Mouse (Mus musculus) T-helper 2 cell (primary cell): ENCODE data around the gene Zbtb20.

Experiments
- in situ Hi-C: fragments of 300-600 bp; cut with MboI, MseI; formaldehyde crosslinking; loops from one replicate; pipeline ENCODE4 v1.15.1; 2025; ENCODE audit warnings: high pct_unique_total_duplicates

Gene Zbtb20

DNA sequence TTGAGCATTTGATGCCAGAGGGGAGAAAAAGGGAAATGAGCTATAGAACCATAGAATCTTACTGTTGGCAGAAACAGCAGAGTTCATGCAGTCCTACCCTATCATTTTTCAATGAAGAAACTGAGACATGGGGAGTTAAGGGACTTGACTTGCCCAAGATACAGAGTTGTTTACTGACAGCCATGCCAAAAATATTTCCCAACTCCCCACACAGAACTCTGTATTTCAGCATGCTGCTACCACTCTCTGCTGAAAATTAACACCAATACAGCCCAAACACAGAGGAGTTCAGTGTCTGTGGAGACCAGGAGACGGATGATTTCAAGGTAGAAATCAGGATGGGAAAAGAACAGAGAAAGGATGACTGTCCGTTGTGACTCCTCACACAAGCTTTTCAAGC, 484.4 kb downstream of the Zbtb20 start:
- in situ Hi-C loops: no loop called here

DNA sequence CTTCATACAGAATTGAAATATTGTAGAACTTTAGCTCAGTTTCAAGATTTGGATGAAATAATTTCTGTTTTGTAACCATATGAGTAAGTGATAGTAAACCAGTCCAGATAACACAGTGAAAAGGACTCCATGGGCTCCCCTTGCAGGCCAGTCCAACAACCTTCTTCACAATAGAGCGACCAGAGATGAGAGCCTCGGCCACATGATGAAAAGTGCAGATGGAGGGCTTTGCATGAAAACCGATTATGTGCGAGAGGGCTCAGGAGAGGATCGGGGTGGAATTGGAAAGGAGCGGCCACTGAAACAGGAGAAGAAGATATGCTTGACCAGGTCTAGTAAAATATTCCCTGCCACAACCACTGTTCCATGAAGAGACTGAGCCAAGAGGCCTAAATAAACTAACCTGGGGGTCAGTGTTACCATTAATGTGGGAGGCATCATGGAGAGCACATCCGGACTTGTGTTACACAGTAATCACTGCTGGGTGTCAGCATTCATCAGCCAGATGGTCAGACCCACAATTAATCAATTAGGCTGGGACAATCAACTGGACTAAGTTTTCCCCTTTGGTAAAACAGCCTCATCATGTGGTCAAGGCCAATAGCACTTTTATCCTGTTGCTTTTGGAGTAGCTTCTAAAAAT, 485.3 kb downstream of the Zbtb20 start:
- in situ Hi-C loops: no loop called here

DNA sequence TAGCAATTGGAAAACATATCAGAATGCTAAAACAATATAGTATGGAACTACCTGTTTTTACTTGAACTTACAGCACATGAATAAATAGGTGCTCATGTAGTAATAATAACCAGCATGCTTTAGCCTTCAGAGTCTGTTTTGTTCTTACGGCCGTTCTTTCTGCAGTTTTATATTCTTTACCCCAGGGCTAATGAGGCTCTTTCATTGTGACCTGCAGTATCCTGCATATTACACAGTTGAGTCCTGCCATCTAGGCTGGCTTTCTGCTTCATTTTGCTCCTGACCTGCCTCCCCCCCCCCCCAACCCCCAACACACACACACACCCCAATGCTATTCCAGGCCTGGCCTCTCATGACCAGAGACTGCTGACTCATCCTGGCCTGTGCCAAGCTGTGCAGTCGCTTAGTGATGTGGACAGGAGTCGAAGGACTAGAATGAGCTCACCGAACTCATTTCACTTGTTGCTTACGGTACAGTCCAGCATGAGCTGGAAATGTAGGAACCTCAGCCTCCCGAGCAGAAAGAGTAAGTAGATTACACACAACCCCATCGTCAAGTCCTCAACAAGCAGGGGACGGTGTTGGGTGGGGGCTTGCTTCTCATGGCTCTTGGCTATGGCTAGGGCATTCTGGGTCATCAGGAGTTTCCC, 487.1 kb downstream of the Zbtb20 start:
- in situ Hi-C loops: no loop called here

DNA sequence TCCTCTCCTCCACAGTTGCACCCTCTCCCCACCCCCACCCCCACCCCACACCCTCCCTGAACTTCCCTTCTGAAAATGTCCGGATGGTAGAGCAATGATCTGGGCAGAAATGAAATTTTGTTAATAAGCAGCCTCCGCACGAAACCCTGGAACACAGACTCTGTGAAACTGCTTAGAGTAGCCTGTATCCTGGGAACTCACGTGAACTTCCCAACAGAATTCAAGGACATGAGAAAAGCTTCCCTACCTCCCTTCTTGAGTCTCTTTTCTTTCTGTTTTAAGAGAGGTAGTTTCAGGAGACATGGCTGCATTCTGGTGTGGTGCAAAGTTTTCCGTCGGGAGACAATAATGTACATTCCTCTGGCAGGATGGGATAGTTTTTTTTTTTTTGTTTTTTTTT, 487.6 kb downstream of the Zbtb20 start:
- in situ Hi-C loops: no loop called here

DNA sequence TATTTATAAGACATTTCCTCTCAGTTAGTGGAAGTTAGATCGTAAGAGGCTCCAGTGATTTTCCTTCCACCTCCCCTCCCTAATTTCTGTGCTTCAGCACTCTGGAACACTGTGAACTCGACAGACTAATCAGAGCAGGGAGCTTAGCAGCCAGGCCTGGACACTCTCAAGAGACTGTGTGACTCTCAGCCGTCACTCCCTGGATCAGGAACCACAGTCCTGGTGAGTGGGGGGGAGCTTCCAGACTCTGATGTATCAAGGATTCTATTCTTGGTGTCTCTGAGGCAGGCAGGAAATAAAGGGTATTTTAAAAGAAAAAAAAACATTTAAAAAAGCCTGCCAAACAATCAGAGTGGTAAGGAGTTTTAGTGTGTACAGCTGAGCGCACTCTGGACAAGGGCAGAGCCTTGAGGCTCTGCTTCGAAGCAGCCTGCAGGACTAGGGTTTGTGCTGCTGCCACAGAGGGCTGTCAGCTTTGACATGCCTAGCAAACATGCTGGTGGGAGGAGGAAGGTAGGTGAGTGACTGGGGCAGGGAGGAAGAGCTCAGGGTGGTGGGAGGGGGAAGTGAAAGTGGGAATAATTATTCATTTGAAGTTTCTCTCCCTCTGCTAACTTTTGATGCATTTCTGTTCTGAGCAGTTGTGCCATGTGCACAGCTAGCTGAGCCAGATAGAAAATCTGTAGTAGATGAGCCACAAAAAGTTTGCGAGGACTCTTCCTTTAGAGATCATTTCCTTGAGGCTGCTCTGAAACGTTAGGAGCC, 488.3 kb downstream of the Zbtb20 start:
- in situ Hi-C loops: no loop called here

DNA sequence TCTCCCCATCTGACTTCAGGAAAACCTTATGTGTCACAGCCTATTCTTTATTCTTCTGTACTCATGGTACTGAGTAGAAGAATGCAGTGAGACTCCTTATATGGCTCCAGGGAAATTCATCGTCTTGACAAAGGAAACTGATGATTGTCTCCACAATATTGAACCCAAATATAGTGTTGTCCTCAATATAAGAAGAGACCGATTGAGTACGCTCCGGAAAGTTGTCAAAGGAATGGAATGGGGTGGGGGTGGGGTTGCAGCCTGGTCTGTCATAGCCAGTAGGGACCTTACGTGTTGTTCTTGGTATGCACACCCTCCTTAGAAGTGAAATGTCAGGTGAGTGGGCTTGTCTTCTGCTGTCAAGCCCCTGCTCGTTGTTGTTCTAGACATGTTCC, 488.8 kb downstream of the Zbtb20 start:
- in situ Hi-C loops: no loop called here

DNA sequence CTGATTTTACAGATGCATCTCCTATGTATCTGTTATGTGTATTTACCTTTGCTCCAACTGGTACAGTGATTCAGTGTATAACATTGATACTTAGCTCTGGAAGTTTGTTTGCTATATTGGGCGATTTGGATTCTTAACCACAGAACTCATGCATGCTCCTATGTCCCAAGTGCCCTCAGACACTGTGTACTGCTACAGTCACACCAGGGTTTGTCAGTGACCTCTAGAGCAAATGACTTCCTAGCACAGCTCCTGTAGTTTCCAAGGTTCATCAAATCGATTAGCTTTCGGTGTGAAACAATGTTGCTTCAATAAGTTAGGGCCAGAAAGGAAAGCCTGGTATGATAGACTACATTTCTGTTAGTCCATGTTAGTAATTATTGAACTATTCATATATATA, 489.6 kb downstream of the Zbtb20 start:
- in situ Hi-C loops: no loop called here

DNA sequence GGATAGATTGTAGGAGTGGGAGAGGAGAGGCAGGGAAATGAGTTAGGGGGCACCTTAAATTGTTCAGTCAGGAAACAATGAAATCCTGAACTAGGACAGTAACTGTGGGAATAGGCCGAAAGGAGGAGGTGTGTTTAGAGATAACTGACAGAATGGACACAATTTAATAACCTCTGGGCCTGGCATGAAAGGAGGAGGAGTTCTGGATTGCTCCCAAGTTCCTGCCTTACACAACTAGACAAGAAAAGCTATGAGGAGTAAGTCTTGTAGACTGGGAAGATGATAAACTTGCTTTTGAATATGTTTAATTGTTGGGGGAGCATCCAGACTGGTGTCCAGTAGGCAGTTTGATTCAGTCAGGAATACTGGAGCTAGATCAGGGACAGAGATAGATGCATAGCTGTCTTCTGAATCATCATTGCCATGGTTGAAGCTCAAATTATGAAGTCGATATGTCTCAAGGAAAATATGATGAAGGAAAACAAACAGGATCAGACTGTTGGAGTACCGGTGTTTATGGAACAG, 494.9 kb downstream of the Zbtb20 start:
- in situ Hi-C loops: no loop called here

DNA sequence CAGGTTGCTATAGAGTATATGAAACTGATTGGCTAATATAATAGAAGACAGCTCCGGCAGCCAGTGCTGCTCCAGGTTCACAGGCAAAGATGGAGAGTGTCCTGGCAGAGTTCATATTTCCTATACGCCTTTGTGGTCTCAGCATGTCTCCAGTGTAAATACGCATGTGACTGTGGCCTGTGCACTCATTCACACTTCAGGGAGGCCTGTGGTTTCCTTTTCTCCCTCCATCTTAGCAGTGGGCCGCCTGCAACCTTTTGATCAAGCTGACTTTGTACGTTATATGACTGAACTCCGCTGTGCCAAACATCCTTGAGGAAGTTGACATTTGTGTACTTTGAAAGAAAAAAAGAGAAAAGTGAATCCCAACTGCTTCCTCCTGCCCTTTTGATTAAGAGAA, 501.1 kb downstream of the Zbtb20 start:
- in situ Hi-C loops: no loop called here

DNA sequence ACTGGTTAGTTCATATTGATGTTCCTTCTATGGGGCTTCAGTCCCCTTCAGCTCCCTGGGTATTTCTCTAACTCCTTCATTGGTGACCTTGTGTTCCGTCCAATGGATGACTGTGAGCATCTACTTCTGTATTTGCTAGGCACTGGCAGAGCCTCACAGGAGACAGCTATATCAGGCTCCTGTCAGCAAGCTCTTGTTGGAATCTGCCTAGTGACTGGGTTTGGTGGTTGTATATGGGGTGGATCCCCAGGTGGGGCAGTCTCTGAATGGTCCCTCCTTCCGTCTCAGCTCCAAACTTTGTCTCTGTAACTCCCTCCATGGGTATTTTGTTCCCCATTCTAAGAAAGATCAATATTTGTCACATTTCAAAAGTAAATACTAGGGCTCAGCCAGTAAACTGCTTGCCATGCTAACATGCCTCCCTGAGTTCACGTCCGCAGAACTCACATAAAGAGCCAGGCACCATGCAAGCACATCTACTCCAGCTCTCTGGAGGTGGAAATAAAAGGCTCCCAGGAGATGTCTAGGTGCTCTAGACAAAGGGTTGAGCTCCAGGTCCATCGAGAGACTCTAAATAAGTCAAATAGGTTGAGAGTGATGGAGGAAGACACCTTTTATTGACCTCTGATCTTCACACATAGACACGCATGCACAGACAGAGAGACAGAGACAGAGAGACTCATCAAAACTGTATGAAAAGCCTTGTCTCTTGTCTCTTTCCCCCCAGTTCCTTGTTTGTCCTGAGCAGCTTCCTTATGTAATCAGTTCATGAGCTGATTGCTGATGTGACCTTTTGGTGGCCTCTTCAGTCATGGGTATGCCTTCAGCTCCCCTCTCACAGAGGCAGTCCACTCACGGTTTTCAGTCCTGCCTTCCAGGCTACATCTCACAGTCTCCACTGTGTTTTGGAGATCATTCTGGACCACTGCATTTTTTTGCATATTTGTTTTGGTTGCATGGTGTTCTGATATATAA, 504.0 kb downstream of the Zbtb20 start:
- in situ Hi-C loops: no loop called here

DNA sequence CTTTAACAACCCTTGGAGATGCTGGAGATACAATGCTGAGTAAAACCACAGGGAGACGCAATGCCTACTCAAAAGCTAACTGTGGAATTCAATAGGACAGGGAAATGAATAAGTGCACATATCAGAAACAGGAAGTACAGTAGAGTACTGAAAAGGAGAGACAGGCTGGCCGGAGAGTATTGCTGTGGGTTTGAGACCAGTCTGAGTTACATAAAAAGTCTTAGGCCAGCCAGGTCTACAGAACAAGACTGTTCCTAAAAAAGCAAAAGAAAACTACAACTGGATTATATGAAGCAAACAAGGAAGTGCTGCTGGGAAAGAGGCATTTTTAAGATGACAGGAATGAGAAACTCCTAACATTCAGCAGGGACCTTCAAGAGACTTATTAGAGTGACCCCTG, 505.5 kb downstream of the Zbtb20 start:
- in situ Hi-C loops: no loop called here

DNA sequence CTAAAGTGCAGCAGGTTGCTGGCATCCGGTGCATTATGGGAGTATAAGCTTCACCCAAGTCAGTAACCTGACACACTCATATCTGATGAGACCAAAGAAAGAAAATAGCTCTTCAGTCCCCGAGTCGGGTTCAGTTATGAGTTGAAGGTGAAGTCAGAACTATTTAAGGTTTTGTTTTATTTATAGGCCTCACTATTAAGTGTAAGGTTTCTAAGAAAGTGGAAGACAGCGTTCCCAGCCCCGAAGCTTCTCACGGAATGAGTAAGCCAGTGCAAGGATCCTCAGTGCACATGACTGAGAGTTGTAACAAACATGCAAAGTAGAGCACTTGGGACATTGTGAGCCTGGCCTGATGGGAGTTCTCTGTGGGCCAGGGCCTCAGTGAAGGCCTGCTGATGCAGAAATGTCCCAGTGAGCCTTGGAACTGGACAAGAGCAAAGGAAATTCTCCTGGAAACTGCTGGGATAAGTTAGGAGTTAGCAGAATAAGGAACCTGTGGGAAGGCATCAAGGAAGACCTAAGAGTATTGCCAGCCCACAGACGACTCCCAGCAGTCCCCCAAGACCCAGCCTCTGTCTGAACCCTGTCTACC, 507.6 kb downstream of the Zbtb20 start:
- in situ Hi-C loops: no loop called here

DNA sequence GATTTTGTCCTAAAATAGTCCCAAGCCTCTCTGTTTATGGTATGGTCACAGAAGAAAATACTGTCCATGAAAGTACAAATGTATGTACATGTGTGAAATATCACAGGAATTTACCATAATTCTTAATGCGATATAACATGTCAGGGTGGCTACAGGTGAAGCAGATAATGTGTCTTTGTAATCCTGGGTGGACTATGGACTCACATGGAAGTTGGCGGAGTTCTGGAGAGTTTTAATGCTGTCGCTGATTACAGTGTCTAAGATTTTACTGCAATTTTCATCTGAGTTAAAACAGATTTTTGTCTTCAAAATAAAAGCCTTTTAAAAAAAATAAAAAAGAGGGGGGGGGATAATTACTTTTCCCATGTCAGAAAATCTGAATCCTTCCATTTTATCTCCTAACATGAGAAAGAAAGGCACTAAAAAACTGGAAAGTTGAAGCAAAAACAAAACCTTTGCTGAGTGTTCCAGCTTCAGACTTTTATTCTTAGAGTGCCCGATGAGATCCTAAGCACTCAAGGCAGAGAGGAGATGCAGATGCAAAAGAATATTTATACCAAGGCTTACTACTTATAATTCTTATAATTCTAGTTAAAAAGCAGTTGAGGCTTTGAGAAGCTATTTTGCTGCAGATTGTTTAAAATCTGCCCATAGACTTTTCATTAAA, 509.4 kb downstream of the Zbtb20 start:
- in situ Hi-C loops: no loop called here

DNA sequence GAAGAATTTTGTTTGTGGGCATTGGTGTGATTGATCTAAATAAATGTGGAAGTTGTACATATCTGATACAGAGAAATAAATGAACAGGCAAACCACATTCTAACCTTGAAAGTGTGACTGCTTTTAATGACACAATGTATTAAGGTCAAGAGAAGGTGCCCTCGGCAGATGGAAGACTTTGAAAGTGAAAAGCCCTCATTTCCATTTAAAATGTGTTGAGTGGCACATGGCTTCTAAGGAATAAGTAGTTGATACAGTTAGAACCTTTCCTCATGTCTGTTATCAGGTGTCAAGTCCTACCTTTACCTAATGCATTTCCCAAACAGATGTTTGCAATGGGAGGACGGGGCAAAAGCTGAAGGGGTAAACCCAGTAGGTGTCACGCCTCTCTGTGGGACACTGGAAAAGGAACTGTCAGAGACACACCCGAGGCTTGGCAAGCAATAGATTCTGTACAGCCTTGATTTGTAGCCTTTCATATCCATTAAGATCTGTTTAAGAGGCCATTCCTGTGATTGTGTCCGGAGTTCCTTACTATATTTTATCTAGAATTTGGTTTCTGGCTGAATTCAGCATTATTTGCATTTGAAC, 510.0 kb downstream of the Zbtb20 start:
- in situ Hi-C loops: no loop called here

DNA sequence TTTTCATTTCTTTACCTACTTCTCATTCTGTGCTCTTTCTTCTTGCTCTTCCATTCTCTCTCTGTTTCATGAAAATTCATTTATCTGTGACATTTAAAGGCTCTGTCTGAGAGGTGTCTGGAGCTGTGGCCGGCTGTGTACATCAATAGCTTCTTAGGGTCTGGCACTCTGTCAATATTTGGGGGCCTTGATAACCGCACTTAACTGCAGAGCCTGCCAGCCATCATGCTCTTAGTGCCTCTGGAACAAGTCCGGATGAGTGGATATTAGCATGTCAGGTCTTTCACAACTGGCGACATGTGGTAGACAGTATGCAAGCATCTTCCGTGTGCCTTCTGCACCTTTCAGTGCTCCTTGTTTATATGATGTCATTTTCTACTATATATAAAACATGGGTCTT, 510.7 kb downstream of the Zbtb20 start:
- in situ Hi-C loops: no loop called here

DNA sequence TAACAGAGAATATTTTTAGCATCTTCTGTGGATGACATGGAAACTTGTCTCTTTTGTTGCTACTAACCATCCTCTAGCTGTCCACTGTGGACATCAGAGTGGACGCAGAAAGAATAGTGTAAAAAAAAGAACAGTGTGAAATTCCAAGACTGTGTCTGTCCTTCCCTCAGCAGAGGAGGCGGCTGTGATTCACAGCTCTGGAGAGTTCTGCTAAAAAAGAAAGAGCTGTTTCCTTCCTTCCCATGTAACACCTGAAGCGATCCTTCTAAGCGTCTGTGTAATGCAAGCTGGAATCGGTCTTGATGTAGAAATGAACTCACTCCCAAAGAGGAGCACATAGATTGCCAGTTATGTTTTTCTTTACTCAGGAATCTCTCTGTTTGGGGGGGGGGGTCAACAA, 512.7 kb downstream of the Zbtb20 start:
- in situ Hi-C loops: no loop called here

DNA sequence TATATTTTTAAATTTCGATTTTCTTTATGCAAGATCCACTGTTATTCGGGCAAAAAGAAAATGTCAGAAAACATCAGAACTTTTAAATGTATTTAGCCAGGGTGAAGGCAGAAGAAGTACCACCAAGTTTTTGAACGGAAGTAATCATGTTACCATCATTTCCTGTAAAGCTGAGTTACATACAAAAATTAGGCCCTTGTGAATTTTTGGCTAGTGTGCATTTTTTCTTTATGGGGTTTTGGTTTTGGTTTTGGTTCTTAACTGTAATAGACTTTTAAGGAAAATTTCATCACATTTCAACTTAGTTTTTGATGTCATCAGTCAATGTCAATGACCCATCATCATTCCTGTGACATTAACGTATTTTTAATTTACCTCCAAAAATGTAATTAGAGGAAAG, 514.7 kb downstream of the Zbtb20 start:
- in situ Hi-C loops: no loop called here

DNA sequence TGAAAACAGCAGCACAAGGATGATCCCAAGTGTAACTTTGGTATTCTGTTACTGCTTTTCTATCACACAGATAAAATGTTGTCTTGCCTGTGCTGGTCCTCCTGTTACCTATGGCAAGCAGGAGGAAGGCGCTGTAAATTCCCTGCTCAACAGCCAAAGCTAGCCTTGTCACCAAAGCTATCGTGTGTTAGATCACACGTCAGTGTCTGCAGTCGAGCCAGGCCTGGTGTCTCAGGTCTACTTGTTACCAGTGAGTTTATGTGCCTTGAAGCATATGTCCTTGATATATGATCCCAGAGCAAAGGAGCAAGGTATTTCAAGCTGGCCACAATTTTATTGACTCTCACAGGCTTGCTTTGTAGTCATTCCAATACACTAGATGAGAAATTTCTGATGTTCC, 517.7 kb downstream of the Zbtb20 start:
- in situ Hi-C loops: no loop called here

DNA sequence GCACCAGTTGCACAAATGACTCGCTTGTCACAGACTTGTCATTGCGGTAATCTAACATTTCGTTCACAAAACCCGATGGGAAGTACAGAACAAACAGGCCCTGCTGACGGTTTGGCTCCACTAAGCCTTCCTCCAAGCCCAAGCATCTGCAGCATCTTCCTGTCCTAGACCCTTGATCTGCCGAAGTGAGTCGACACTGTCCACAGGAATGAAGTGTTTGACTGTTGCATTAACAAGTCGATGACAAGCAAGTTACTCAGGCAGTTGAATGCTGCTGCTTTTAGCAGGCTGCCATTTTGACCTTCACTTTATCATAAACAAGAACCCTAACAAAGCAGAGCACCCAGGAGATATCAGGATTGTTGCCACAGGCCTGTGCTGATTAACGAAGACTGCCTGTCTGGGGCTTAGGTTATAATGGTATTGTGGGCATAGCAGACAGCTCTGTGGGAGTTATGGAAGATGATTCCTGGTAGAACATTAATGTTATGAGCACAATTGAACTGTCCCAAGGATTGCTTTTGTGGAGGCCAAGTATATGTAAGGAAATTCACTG, 518.4 kb downstream of the Zbtb20 start:
- in situ Hi-C loops: no loop called here

DNA sequence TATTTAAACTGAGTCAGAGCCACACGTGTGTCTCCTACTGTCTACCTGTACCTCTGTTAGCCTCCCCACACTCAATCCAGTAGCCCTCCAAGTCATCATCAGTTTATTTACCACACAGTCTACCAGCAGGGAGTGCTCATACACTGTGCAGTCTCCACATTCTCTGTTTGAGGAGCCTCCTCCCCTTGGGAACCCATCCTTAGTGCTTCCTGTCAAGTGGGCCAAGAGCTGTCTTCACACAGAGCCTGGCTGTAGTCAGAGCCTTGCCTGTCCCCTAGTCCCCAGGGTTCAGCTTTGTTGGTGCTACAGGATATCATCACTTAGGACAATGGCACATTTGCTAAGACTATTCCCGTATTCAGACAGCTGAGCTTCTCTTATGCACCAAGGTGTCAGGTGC, 519.1 kb downstream of the Zbtb20 start:
- in situ Hi-C loops: no loop called here
